Mouse (Mus musculus) monocyte, adult 5-6 weeks (primary cell): Measurements from ENCODE around the gene Dcaf17. TPM values are rescaled to one million over a fixed set of nuclear protein-coding genes. Genes with fewer than 3 reads are reported as not detected.

Experiments used
- ATAC-seq: fragments of 153-309, 156-312 bp; replicated peaks from 2 replicates; pipeline ENCODE4 v1.8.0; 2017; ENCODE audit warnings: mild to moderate bottlenecking; ENCODE audit not compliant: low TSS enrichment, insufficient number of reproducible peaks, severe bottlenecking, poor library complexity, low FRiP score
- total RNA-seq: library from RNA; stranded (forward); fragments of 200-1000, 200-491, 200-594 nt; gene quantifications from 3 replicates; pipeline ENCODE4 v1.2.3, GENCODE M21; 2017

The Dcaf17 gene
- total RNA-seq, 1 experiment from 2014 or later = 10.7 TPM

- no peak for ATAC-seq
Observed at GRCm38 (mm10) chr2:71108541-71108940, 53.4 kb downstream of the Dcaf17 start.

DNA sequence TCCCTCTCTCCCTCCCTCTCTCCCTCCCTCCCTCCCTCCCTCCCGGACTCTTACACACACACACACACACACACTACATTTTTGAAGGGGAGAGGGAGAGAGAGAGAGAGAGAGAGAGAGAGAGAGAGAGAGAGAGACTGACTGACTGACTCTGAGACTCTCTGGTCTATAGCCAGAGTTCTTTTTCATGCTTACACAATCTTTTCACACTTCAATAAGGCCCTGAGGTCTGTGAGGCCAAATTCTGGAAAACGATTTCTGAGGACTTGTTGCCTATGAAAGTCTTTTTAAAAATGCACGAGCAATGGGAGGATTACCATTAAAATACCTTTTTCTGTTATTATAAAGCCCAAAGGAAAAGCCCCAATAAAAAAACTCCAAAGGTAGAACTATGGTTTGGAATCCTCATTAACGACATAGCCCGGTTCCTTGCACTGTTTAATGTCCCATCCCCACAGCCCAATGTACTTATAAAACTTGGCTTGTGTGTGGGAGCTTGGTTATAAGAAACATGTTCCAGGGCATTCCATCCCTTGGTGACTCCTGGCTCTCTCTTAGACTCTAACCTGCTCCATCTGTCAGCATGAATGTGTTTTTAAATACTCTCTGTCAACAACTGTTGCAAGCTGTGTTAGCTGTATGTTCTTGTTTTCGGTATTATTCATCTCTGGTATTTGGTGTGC is 58.5 kb downstream of the Dcaf17 start:
- ATAC-seq = no peak

DNA sequence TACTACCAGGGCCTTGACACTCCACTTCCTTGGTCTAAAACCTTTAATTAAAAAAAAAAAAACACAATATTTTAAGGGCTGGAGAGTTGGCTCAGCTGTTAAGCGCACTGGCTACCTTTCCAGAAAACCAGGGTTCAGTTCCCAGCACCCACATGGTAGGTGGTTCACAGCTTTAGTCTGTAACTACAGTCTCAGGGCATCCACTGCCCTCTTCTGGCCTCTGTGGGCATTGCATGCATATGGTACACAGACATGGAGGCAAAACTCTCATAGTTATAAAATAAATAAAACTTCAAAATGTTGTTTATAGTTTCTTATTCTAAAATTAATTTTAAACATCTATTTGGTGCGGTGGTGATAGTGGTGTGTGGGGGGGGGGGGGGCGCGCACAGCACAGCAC is 61.0 kb downstream of the Dcaf17 start:
- ATAC-seq = no peak

GRCm38 (mm10) chr2:71117797-71118708 is 62.9 kb downstream of the Dcaf17 start, which contains the start of gene Cybrd1:
Gene Cybrd1, plus strand, starts transcription at chr2:71117923.
- no peak for ATAC-seq

DNA sequence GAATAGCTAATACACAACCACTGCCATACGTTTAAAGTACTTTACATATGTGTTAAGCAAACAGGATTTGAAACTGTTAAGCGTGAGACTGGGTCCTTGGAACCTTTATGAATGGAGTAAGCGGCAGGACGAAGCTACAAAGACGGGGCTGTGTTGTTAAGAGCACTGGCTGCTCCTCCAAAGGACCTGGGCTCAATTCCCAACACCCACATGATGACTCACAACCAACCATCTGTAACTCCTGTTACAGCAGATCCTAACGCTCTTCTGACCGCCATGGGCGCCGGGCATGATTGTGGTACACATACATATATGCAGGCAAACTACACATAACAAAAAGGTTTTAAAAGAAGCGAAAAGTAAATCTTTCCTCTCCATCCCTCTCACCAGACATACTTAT is 65.7 kb downstream of the Dcaf17 start:
- ATAC-seq = no peak

- ATAC-seq = no peak
Observed at GRCm38 (mm10) chr2:71121406-71121805, 66.3 kb downstream of the Dcaf17 start.

GRCm38 (mm10) chr2:71122268-71123029 is 67.3 kb downstream of the Dcaf17 start:
- ATAC-seq = no peak

- no peak for ATAC-seq
Observed at GRCm38 (mm10) chr2:71123591-71123990, 68.5 kb downstream of the Dcaf17 start.

DNA sequence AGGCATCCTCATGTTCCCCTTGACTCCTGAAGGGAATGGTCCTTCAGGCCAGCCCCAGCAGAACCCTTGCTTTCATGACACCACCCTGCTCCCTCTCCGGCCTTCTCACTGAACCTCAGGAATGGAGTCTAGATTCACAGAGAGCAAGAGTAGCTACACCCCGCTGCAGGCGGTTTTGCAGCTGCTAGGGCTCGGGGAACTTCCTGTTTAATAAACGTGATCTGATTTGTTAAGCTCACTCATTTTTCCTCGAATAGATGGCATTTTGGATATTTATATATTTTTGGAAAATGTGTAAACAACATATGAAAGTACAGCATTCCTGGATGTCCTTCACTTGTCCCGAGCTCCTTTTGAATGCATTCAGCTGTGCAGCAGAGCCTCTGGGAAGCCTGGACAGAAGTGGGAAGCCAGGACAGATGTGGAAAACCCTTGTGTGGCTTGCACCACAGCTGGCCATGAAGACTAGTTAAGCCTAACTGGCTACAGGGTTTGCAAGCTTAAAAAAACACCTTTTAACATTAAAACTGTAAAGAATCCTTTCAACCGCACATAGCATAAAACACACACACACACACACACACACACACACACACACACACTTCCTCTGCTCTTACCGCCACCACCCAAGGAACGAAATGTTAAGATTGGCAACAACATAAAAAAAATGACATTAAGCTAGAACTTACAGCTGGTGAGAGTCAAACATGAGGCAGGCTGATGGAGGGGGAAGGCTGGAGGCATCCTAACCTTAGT is 72.8 kb downstream of the Dcaf17 start:
- ATAC-seq = no peak

DNA sequence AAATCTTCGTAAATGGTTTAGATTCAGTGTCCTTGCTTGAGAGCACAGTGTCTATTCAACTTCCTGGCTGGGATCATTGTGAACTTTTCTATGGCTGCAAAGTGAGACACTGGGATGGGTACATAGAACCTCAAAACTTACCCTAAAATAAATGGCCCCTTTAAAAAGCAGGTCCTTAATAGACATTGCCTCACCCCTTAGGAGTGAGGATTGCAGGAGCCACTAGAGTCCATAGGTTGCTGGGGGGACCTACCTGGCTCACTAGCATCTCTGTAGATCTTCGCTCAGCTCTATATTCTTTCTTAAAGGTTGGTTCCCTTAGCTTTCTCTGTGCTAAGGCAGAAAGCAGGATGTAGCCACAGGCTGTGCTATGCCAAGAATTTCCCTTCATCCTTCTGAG is 75.2 kb downstream of the Dcaf17 start:
- ATAC-seq = no peak

DNA sequence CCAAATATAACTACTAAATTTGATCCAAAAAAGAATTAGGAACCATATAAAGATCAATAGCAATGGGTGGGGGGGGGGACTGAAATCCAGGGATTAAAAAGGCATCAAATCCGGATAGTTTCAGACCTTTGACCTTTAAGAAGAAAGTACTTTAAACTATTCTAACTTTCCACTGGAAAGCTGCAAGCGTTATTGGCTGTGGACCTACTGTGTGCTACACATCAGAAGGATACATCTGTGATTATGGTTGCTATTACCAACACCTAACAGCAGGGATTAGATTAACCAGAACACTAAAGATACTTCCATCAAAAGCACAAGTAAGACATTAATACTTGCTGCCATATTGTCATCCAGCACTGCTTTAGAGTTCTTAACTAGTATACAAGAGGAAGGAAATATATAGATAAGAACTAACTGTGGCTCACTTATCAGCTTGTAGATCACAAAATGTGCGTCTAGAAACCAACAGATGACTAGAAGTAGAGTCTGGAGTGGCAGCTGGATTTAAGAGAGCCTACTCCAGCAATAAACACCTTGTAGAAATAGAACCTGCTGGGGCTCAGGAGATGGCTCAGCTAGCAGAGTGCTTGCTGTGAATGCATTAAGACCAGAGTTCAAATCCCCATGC is 76.9 kb downstream of the Dcaf17 start:
- ATAC-seq = no peak

- no peak for ATAC-seq
Observed at GRCm38 (mm10) chr2:71134041-71134505, 78.9 kb downstream of the Dcaf17 start.

DNA sequence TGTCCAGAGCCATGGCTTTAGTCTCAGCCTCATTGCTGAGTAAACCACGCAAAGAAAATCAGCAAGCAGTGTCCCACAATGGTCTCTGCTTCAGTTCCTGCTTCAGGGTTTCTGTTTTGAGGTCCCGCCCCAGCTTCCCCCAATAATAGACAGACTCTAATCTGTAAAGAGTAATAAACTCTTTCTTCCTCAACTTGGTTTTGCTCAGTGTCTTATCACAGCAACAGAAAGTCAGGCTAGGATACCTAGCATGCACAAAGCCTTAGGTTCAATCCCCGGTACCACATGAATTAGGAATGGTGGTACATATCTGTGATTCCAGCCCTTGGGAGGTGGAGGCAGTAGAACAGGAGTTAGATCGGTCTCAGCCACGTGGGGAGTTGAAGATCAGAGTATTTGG is 79.7 kb downstream of the Dcaf17 start:
- ATAC-seq = no peak

GRCm38 (mm10) chr2:71140622-71141021 is 85.5 kb downstream of the Dcaf17 start:
- ATAC-seq = no peak

- ATAC-seq = no peak
Observed at GRCm38 (mm10) chr2:71142410-71142809, 87.3 kb downstream of the Dcaf17 start.

DNA sequence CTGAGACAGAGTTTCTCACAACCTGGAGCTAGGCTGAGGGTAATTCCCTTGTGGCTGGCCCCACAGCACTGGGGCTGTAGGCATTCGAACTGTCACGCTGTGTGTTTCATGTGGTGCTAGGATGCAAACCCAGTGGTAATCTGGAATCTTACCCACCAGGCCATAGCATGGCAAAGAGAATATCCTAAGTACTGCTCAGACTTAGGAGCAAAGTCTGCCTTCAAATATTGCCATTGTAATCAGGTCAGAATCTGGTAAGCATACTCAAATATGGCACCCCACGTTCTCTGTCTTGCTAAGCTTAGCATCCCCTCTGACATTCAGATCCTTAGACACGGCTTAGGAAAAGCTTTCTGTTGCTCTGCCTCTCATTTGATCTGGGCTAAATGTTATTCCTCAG is 90.7 kb downstream of the Dcaf17 start:
- no peak for ATAC-seq

DNA sequence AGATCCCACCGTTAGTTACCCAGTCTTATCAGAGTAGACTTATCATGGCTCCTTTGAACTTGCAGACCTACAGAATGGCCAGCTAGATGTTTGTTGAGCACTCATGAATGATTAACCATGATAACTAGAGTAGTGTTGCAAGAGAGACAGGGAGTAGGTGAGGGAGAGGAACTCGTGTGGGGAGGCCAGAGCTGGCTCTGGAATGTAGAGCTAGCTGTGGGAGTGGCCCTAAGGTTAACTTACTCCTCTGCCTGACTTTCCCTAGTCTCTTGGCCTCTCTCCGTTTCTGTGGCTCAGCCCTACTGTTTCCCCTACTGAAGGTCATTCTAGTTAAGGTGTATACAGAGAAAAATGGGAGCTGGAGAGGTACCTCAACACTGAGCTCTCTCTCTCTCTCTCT is 91.1 kb downstream of the Dcaf17 start:
- ATAC-seq = no peak

GRCm38 (mm10) chr2:71147816-71148215 is 92.7 kb downstream of the Dcaf17 start:
- no peak for ATAC-seq
